ENCODE assay signal across 11 mouse cellular contexts in the genomic region with DNA sequence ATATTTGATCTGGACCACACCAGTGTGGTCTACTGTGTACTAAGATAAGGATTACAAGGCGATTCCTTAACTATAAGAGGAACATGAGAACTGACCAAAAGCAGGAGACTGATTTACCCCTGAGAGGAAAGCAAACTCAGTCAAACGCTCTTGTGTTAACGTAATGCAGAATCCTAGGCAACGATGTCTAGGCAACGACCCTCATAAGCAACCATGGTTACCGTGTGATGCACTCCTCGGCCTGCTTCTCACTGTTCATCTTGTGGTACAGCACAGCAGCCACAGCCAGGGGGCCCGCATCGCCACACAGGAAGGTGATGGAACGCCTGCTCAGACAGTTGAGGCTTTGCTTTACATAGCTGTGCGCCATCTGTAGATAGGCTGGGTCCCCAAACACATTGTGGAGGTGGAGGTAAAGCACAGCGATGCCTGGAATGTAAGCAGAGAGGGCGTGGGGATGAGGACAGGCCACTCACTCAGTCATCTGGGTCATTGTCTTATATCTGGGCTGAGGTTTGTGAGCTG.
"Had no signal": no experiment of that assay in that cellular context is flagged by ENCODE, and none has a peak within 500 bp of the region (broad histone marks: within the 10 kb centered on the region; RNA-seq: fewer than 3 reads in every experiment).

No protein-coding gene starts in this region.

- H3K9me3 ChIP-seq: limb, embryonic 10.5 days; liver, embryonic 15.5 days; midbrain, embryonic 10.5 days; neural tube, embryonic 13.5 days had no signal

- H3K4me3 ChIP-seq: limb, embryonic 10.5 days; liver, embryonic 15.5 days; midbrain, embryonic 10.5 days; neural tube, embryonic 13.5 days had no signal

- H3K27me3 ChIP-seq: liver, embryonic 15.5 days; neural tube, embryonic 13.5 days had no signal

- H3K27ac ChIP-seq: limb, embryonic 10.5 days; liver, embryonic 15.5 days; midbrain, embryonic 10.5 days; neural tube, embryonic 13.5 days had no signal

- DNase-seq: kidney, adult 8-10 months; kidney, postnatal 25 days; lung, adult 2 months; thymus, postnatal 4 days had no signal

- H3K36me3 ChIP-seq: liver, embryonic 15.5 days had no signal

- H3K4me1 ChIP-seq: limb, embryonic 10.5 days; liver, embryonic 15.5 days; midbrain, embryonic 10.5 days; neural tube, embryonic 13.5 days had no signal

- H3K4me2 ChIP-seq: liver, embryonic 11.5 days; liver, embryonic 15.5 days; neural tube, embryonic 13.5 days had no signal

- ATAC-seq: intestine, postnatal 0 days; midbrain, embryonic 16.5 days had no signal

- H3K9ac ChIP-seq: liver, embryonic 15.5 days; neural tube, embryonic 13.5 days had no signal
